Mouse (Mus musculus) lung, embryonic 14.5 days (tissue): ENCODE measurements around the gene Gpd1. TPM values are rescaled to one million over a fixed set of nuclear protein-coding genes. Genes with fewer than 3 reads are reported as not detected.

Source experiments
- ATAC-seq: fragments of 200-750 bp; cut with Nextera tagmentation; 2 replicates; pipeline ENCODE4 v1.8.0; 2017; ENCODE audit warnings: mild to moderate bottlenecking, moderate TSS enrichment, moderate library complexity; ENCODE audit not compliant: insufficient read depth
- DNase-seq: peaks from one replicate; pipeline ENCODE4 v3.0.0-alpha.2; 2015
- H3K27ac ChIP-seq: fragments of 300-500 bp; sonication (generic); 2 replicates; pipeline ENCODE4 v1.5.1; 2014; ENCODE audit warnings: low read depth, mild to moderate bottlenecking, moderate library complexity
- H3K27me3 ChIP-seq: fragments of 300-500 bp; sonication (generic); 2 replicates; pipeline ENCODE4 v1.6.1; 2014; ENCODE audit warnings: low read length, control low read depth; ENCODE audit not compliant: insufficient read depth
- H3K36me3 ChIP-seq: fragments of 300-500 bp; sonication (generic); 2 replicates; pipeline ENCODE4 v1.6.1; 2014; ENCODE audit warnings: control low read depth; ENCODE audit not compliant: insufficient read depth
- H3K4me1 ChIP-seq: fragments of 300-500 bp; sonication (generic); 2 replicates; pipeline ENCODE4 v1.6.1; 2014; ENCODE audit warnings: antibody characterized with exemption, control low read depth; ENCODE audit not compliant: insufficient read depth
- H3K4me2 ChIP-seq: fragments of 300-500 bp; sonication (generic); 2 replicates; pipeline ENCODE4 v1.6.1; 2014; ENCODE audit warnings: mild to moderate bottlenecking
- H3K4me3 ChIP-seq: fragments of 300-500 bp; sonication (generic); 2 replicates; pipeline ENCODE4 v1.5.1; 2014; ENCODE audit warnings: low read depth, low read length
- H3K9ac ChIP-seq: fragments of 300-500 bp; sonication (generic); 2 replicates; pipeline ENCODE4 v1.6.1; 2014
- H3K9me3 ChIP-seq: fragments of 300-500 bp; sonication (generic); 2 replicates; pipeline ENCODE4 v1.6.1; 2016; ENCODE audit warnings: low read depth, low read length, control low read depth
- CTCF ChIP-seq: IDR thresholded peaks from 2 replicates; pipeline ENCODE4 v1.5.1; 2016; ENCODE audit warnings: antibody characterized with exemption, low read depth
- WGBS: fragments of 180-500 bp; shearing (Covaris S2); extraction: QIAGEN DNeasy Blood & Tissue Kit; methylation state at CpG from one replicate; pipeline ENCODE4 v1.1.7; 2014; 5-methylcytosine and 5-hydroxymethylcytosine counted together
- polyA plus RNA-seq: library from polyadenylated mRNA; unstranded; fragments of >200 nt; fragmentation: Nextera tagmentation; extraction: Ambion mirVana; gene quantifications from 2 replicates; pipeline ENCODE4 v1.2.1, GENCODE M21; 2014

Gene Gpd1
- polyA plus RNA-seq, 1 experiment from 2014 or later = 0.58 TPM

DNA sequence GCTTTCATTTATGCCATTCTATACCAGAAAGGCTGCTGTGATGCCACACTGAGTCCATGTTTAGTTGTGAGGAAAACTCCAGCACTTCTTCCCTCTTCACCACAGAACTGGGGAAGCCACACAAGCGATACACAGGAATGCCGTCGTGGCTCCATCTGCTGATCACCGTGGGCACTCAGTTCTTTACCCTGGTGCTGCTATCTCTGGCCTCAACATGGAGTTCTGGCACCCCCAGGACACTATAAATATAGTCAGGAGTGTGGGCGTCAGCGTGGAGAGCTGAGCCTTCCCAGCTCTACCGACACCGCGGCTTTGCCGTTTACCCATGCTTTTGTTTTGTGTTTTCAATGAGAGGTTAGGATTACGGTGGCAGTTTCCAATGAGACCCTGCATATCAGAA, 19.4 kb downstream of the Gpd1 start:
- no peaks in the 10 kb centered on the region for H3K4me1 ChIP-seq
- no peak for TF ChIP-seq CTCF
- H3K4me2 ChIP-seq = no peak overlapping the region
- DNase-seq = no peak
- H3K9ac ChIP-seq = no peak overlapping the region
- H3K27ac ChIP-seq = no peak overlapping the region
- no peak for ATAC-seq
- H3K27me3 ChIP-seq = no peaks in the 10 kb centered on the region
- H3K4me3 ChIP-seq = no peak overlapping the region
- peaks cover 76% of the 10 kb centered on the region for H3K36me3 ChIP-seq
- 87% methylated on average over 11 of the region's 11 CpGs for WGBS
- no peaks in the 10 kb centered on the region for H3K9me3 ChIP-seq

DNA sequence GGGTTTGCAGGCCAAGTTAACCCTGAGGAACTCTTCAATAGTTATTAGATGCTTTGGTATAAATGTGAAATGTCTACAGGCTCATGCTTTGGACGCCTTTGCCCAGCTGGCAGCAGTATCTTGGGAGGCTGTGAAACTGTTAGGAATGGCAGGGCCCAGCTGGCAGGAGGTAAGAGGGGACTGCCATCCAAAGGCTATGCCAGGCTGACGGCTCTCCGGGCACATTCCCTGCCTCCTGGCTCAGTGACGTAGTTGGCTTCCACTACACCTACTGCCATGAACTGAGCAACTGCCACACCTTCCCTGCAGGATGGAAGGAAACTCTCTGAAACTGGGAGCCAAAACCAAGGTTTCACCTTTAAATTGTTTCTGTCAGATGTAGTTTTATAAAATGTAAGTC, 22.9 kb downstream of the Gpd1 start:
- H3K36me3 ChIP-seq = peaks cover 71% of the 10 kb centered on the region
- DNase-seq (no peak), ATAC-seq (no peak)
- no peaks in the 10 kb centered on the region for H3K9me3 ChIP-seq
- no peak overlapping the region for H3K4me2 ChIP-seq
- H3K27ac ChIP-seq = no peak overlapping the region
- TF ChIP-seq CTCF = no peak
- H3K9ac ChIP-seq = no peak overlapping the region
- H3K4me1 ChIP-seq = no peaks in the 10 kb centered on the region
- H3K27me3 ChIP-seq = no peaks in the 10 kb centered on the region
- WGBS = 92% methylated on average over 4 of the region's 4 CpGs
- H3K4me3 ChIP-seq = no peak overlapping the region

DNA sequence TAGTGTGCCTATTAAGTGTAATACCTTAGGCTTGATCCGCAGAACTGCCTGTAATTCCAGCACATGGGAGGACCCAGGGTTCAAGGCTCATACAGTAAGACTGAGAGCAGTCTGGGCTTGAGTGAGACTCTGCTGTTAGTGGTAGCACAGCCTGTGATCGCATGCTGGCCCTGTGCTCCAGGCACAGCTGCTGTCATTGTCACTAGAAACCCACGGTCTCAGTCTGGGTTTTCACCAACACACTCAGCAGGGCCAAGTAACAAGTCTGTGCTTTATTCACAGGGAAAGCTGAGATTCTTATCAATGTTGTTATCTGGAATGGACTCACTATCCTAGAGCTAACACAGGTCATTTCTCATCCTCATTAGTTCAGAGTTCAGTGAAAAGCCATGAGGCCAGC, 36.9 kb downstream of the Gpd1 start:
- no peaks in the 10 kb centered on the region for H3K9me3 ChIP-seq
- ATAC-seq = no peak

DNA sequence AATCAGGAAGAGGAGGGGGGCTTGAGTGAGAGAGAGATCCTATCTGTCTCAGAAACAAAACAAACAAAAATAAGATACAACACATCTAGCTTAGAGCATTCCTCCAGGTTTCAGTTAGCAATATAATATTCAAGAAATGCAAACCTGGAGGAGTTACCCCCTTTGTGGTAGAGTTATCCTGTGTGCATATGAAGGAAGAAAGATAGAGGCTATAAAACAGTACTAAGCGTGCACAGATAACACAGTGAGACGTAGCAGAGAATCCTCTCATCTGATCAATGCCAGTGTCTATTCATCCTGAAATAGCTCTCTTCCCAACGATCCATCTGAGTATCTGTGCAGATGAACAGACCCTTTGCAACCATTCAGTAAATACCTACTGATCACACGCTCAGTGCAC, 50.2 kb downstream of the Gpd1 start:
- DNase-seq (no peak), ATAC-seq (no peak)
- no peaks in the 10 kb centered on the region; the same call in 1 of the 2 replicates for H3K36me3 ChIP-seq
- no peak overlapping the region for H3K9ac ChIP-seq
- no peaks in the 10 kb centered on the region for H3K9me3 ChIP-seq
- H3K27me3 ChIP-seq = no peaks in the 10 kb centered on the region
- H3K27ac ChIP-seq = no peak overlapping the region
- H3K4me3 ChIP-seq = no peak overlapping the region
- H3K4me1 ChIP-seq = no peaks in the 10 kb centered on the region
- no peak for TF ChIP-seq CTCF
- WGBS = 81% methylated on average over 4 of the region's 4 CpGs
- no peak overlapping the region for H3K4me2 ChIP-seq

More for the DNA sequence above, 36.9 kb downstream of the Gpd1 start:
- H3K27ac ChIP-seq = no peak overlapping the region
- no peaks in the 10 kb centered on the region for H3K4me1 ChIP-seq
- no peak overlapping the region for H3K4me3 ChIP-seq
- H3K36me3 ChIP-seq = no peaks in the 10 kb centered on the region
- no peak for DNase-seq
- no peak overlapping the region for H3K4me2 ChIP-seq
- no peak for TF ChIP-seq CTCF
- WGBS = 53% methylated on average over 3 of the region's 3 CpGs
- no peak overlapping the region for H3K9ac ChIP-seq
- H3K27me3 ChIP-seq = no peaks in the 10 kb centered on the region

DNA sequence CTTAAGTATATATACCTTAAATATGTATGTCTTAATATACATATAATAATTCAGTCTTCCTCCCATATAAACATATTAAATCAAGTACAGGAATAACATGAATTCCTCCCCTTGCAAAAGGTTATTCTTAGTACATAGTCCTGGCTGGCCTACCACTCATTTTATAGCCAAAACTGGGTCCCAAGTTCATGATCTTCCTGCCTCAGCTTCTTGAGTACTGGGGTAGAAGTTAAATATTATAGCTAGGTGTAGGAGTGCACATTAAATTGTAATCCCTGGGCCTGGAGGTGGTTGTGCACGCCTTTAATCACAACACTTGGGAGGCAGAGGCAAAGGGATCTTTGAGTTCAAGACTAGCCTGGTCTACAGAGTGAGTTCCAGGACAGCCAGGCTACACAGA, 51.4 kb downstream of the Gpd1 start:
- DNase-seq = no peak
- no peak overlapping the region for H3K4me3 ChIP-seq
- no peak overlapping the region for H3K9ac ChIP-seq
- WGBS = 89% methylated on average over 1 of the region's 1 CpGs
- H3K27me3 ChIP-seq = no peaks in the 10 kb centered on the region
- no peak for TF ChIP-seq CTCF
- no peak for ATAC-seq
- H3K27ac ChIP-seq = no peak overlapping the region
- no peaks in the 10 kb centered on the region for H3K9me3 ChIP-seq
- no peaks in the 10 kb centered on the region for H3K4me1 ChIP-seq
- H3K36me3 ChIP-seq = no peaks in the 10 kb centered on the region; the same call in 1 of the 2 replicates
- no peak overlapping the region for H3K4me2 ChIP-seq

DNA sequence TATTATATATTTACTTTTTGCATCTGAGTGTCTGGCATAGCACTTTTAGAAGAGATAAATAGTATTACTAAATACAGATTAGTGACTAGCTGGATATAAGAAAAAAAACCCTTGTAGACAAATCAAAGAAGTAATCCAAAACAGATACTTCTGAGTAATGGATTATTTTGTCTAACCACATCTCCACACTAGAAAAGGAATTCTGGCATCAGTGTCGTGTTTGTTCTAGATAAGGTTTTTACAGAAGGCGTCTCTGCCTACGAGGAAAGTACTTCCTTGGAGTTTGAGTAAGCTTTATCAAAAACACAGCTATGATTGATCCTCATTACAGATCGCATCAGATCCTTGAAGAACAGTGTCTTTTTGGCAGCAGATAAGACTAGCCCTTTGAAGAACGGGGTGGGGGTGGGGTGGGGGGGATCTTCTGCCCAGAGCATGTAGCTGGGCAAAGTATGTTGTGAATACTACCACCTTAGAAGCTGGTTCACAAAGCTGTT, 53.7 kb downstream of the Gpd1 start:
- WGBS = 5% methylated on average over 5 of the region's 5 CpGs
- Histone ChIP-seq H3K4me2 (peak overlapping the region; percentile 87), H3K36me3 (no peaks in the 10 kb centered on the region; the same call in 1 of the 2 replicates), H3K9ac (peak overlapping the region; percentile 90), H3K9me3 (no peaks in the 10 kb centered on the region), H3K27me3 (no peaks in the 10 kb centered on the region), H3K4me1 (no peaks in the 10 kb centered on the region), H3K4me3 (peak overlapping the region; percentile 83), H3K27ac (peak overlapping the region; percentile 92; the same call in 1 of the 2 replicates)
- DNase-seq (no peak), ATAC-seq (no peak)
- no peak for TF ChIP-seq CTCF

DNA sequence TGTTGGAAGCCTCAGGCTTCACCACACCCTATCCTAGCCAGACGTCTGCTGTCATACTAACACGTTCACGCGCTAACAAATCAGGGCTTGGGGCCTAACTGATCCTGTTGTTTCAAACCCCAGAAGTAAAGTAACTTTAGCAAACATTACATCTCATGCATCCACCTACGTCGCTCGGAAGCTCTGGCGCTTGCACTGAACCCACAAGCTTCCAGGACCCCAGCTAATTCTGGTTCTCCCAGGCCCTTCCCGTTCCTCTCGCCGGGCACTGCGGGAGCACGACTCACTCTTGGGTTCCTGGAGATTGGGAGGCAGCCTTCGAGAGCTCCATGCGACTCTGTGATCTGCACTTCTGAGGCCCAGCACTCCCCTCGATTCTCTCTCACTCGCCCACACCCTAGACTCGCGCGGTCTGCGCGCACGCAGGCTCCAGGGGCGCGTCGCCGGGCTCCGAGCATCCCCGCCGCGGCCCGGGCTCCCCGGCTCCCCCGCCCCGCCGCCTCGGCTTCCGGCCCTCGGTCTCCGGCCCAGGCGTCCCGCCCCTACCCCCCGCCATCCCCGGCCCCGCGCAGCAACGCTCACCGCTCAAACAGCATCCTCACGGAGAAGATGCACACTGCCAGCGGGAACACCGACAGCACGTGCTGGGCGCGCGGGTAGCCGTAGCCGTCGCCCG, 54.4 kb downstream of the Gpd1 start:
- under 1% methylated on average over 55 of the region's 59 CpGs for WGBS

More for the DNA sequence above, 54.4 kb downstream of the Gpd1 start:
- no peaks in the 10 kb centered on the region; the same call in 1 of the 2 replicates for H3K36me3 ChIP-seq
- H3K27me3 ChIP-seq = no peaks in the 10 kb centered on the region
- H3K4me2 ChIP-seq = peak overlapping the region; percentile 87
- H3K9ac ChIP-seq = peak overlapping the region; percentile 90
- peak overlapping the region; percentile 83 for H3K4me3 ChIP-seq
- ATAC-seq (peak; percentile 76), DNase-seq (peak; percentile 64)
- peak overlapping the region; percentile 92 for H3K27ac ChIP-seq
- H3K4me1 ChIP-seq = no peaks in the 10 kb centered on the region
- H3K9me3 ChIP-seq = no peaks in the 10 kb centered on the region
- TF ChIP-seq CTCF = no peak
